Mouse (Mus musculus) forebrain, embryonic 15.5 days (tissue): ENCODE results near the gene Coq2. TPM values are rescaled to one million over a fixed set of nuclear protein-coding genes. Genes with fewer than 3 reads are reported as not detected.

Experiments used
- ATAC-seq: fragments of 200-750 bp; cut with Nextera tagmentation; replicated peaks from 2 replicates; pipeline ENCODE4 v1.8.0; 2017; ENCODE audit warnings: mild to moderate bottlenecking, moderate TSS enrichment, moderate library complexity
- H3K27ac ChIP-seq: fragments of 300-500 bp; sonication (generic); replicated peaks from 2 replicates; pipeline ENCODE4 v1.5.1; 2015; ENCODE audit warnings: mild to moderate bottlenecking, inconsistent platforms
- H3K27me3 ChIP-seq: fragments of 300-500 bp; sonication (generic); 2 replicates; pipeline ENCODE4 v1.6.1; 2015; ENCODE audit warnings: inconsistent platforms
- H3K36me3 ChIP-seq: fragments of 300-500 bp; sonication (generic); 2 replicates; pipeline ENCODE4 v1.6.1; 2015; ENCODE audit warnings: mild to moderate bottlenecking, inconsistent platforms
- H3K4me1 ChIP-seq: fragments of 300-500 bp; sonication (generic); 2 replicates; pipeline ENCODE4 v1.6.1; 2015; ENCODE audit warnings: inconsistent platforms
- H3K4me2 ChIP-seq: fragments of 300-500 bp; sonication (generic); replicated peaks from 2 replicates; pipeline ENCODE4 v1.6.1; 2015; ENCODE audit warnings: mild to moderate bottlenecking, inconsistent platforms
- H3K4me3 ChIP-seq: fragments of 300-500 bp; sonication (generic); 2 replicates; pipeline ENCODE4 v1.5.1; 2015; ENCODE audit warnings: mild to moderate bottlenecking, inconsistent platforms
- H3K9ac ChIP-seq: fragments of 300-500 bp; sonication (generic); replicated peaks from 2 replicates; pipeline ENCODE4 v1.6.1; 2015; ENCODE audit warnings: mild to moderate bottlenecking, inconsistent platforms
- H3K9me3 ChIP-seq: fragments of 300-500 bp; sonication (generic); 2 replicates; pipeline ENCODE4 v1.6.1; 2016; ENCODE audit warnings: inconsistent platforms
- WGBS: fragments of 180-500 bp; shearing (Covaris S2); methylation state at CpG from one replicate; pipeline ENCODE4 v1.1.7; 2015; ENCODE audit warnings: mixed read lengths; 5-methylcytosine and 5-hydroxymethylcytosine counted together
- polyA plus RNA-seq: library from polyadenylated mRNA; unstranded; fragments of >200 nt; fragmentation: Nextera tagmentation; extraction: Ambion mirVana; gene quantifications from 2 replicates; pipeline ENCODE4 v1.2.1, GENCODE M21; 2015

Gene Coq2
- polyA plus RNA-seq, 1 experiment from 2014 or later, result 44.1 TPM

DNA sequence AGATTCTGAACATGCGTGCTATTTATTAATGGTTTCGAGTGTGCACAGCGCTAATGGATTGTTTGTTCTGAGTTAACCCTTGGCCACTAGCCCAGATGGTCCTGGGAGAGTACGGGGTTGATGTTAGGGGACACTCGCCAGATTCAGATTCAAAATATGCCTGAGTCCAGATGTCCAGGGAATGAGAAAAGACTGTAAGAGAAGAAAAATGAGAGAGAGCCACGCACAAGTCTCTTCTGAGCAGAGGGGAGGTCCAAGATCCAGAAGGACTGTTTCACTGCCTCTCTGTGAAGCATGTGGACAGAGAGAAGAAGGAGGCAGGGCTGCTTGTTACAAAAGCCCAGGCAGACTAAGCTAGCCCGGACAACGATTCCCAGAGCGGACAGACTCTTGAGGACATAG is 69.1 kb downstream of the Coq2 start:
- 68% methylated on average over 9 of the region's 9 CpGs for WGBS
- no peak for ATAC-seq

More for the DNA sequence above, 69.1 kb downstream of the Coq2 start:
- Histone ChIP-seq H3K36me3 (no peaks in the 10 kb centered on the region), H3K27ac (no peak overlapping the region), H3K9ac (no peak overlapping the region), H3K4me1 (no peaks in the 10 kb centered on the region), H3K4me3 (no peak overlapping the region), H3K9me3 (no peaks in the 10 kb centered on the region), H3K4me2 (no peak overlapping the region), H3K27me3 (no peaks in the 10 kb centered on the region)

Other genes starting within 250 kb of the Coq2 start
- gene Lin54, start 174.5 kb downstream of the Coq2 start, polyA plus RNA-seq, result 8.3 and 10.0 TPM in 2 replicates
- gene Cops4, start 156.8 kb downstream of the Coq2 start, polyA plus RNA-seq, result 186 and 192 TPM in 2 replicates
- 0.27 and 0.56 TPM in 2 replicates for gene Plac8, start 102.9 kb downstream of the Coq2 start, polyA plus RNA-seq
- gene Hpse, start 44.6 kb upstream of the Coq2 start, polyA plus RNA-seq, result 0.24 and 0.26 TPM in 2 replicates
- gene Helq, start 123.5 kb upstream of the Coq2 start, polyA plus RNA-seq, result 20.8 and 21.3 TPM in 2 replicates
- gene Mrps18c, start 123.5 kb upstream of the Coq2 start, polyA plus RNA-seq, result 151 and 152 TPM in 2 replicates
- 16.4 TPM in 2 replicates for gene Abraxas1, start 145.8 kb upstream of the Coq2 start, polyA plus RNA-seq
- 0.70 and 0.73 TPM in 2 replicates for gene Gpat3, start 170.6 kb upstream of the Coq2 start, polyA plus RNA-seq